Mouse (Mus musculus): ENCODE results near the gene Slc9b1. TPM values are rescaled to one million over a fixed set of nuclear protein-coding genes. Genes with fewer than 3 reads are reported as not detected.

The Slc9b1 gene
- polyA plus RNA-seq, 1 experiment from 2014 or later = 0.19 TPM

GRCm38 (mm10) chr3:135324354-135324753, 23.5 kb upstream of the Slc9b1 start:
- no peak for ATAC-seq (ENCODE audit: insufficient number of reproducible peaks, insufficient read depth, low FRiP score, low TSS enrichment)
- H3K9me3 ChIP-seq = no peaks in the 10 kb centered on the region
- H3K9ac ChIP-seq = no peak overlapping the region
- H3K36me3 ChIP-seq = no peaks in the 10 kb centered on the region
- H3K4me1 ChIP-seq = no peaks in the 10 kb centered on the region
- WGBS = 62% methylated on average over 6 of the region's 6 CpGs
- no peak overlapping the region for H3K4me2 ChIP-seq (replicated peaks)
- H3K27me3 ChIP-seq = no peaks in the 10 kb centered on the region
- no peak overlapping the region for H3K27ac ChIP-seq
- H3K4me3 ChIP-seq = no peak overlapping the region

GRCm38 (mm10) chr3:135327176-135327575, 20.7 kb upstream of the Slc9b1 start:
- ATAC-seq (ENCODE audit: insufficient number of reproducible peaks, insufficient read depth, low FRiP score, low TSS enrichment) = no peak
- WGBS = 64% methylated on average over 6 of the region's 6 CpGs
- no peak overlapping the region for H3K4me3 ChIP-seq
- H3K36me3 ChIP-seq = no peaks in the 10 kb centered on the region
- H3K9me3 ChIP-seq = no peaks in the 10 kb centered on the region
- no peak overlapping the region for H3K9ac ChIP-seq
- no peaks in the 10 kb centered on the region for H3K27me3 ChIP-seq
- no peak overlapping the region for H3K4me2 ChIP-seq (replicated peaks)
- H3K27ac ChIP-seq = no peak overlapping the region
- no peaks in the 10 kb centered on the region for H3K4me1 ChIP-seq

- Histone ChIP-seq H3K4me2 (replicated peaks) (no peak overlapping the region), H3K27ac (no peak overlapping the region), H3K4me1 (no peaks in the 10 kb centered on the region), H3K4me3 (no peak overlapping the region), H3K9me3 (no peaks in the 10 kb centered on the region), H3K36me3 (no peaks in the 10 kb centered on the region), H3K9ac (no peak overlapping the region), H3K27me3 (no peaks in the 10 kb centered on the region)
- 57% methylated on average over 2 of the region's 2 CpGs for WGBS
- no peak for ATAC-seq (ENCODE audit: insufficient number of reproducible peaks, insufficient read depth, low FRiP score, low TSS enrichment)
These were observed 20.2 kb upstream of the Slc9b1 start for GRCm38 (mm10) chr3:135327601-135328000.

- no peaks in the 10 kb centered on the region for H3K27me3 ChIP-seq
- no peak overlapping the region for H3K4me2 ChIP-seq (replicated peaks)
- H3K36me3 ChIP-seq = no peaks in the 10 kb centered on the region
- no peaks in the 10 kb centered on the region for H3K4me1 ChIP-seq
- no peak overlapping the region for H3K9ac ChIP-seq
- no peaks in the 10 kb centered on the region for H3K9me3 ChIP-seq
- H3K27ac ChIP-seq = no peak overlapping the region
- no peak overlapping the region for H3K4me3 ChIP-seq
- no peak for ATAC-seq (ENCODE audit: insufficient number of reproducible peaks, insufficient read depth, low FRiP score, low TSS enrichment)
- WGBS = 49% methylated on average over 3 of the region's 3 CpGs
These were observed 19.3 kb upstream of the Slc9b1 start for GRCm38 (mm10) chr3:135328560-135328959.

- Histone ChIP-seq H3K27ac (no peak overlapping the region), H3K36me3 (no peaks in the 10 kb centered on the region), H3K9me3 (no peaks in the 10 kb centered on the region), H3K4me1 (no peaks in the 10 kb centered on the region), H3K4me3 (no peak overlapping the region), H3K4me2 (replicated peaks) (no peak overlapping the region), H3K27me3 (no peaks in the 10 kb centered on the region), H3K9ac (no peak overlapping the region)
- ATAC-seq (ENCODE audit: insufficient number of reproducible peaks, insufficient read depth, low FRiP score, low TSS enrichment) = no peak
These were observed 15.1 kb upstream of the Slc9b1 start for GRCm38 (mm10) chr3:135332691-135333090.

- Histone ChIP-seq H3K4me3 (no peak overlapping the region), H3K4me2 (replicated peaks) (no peak overlapping the region), H3K9ac (no peak overlapping the region), H3K4me1 (no peaks in the 10 kb centered on the region), H3K9me3 (no peaks in the 10 kb centered on the region), H3K27ac (no peak overlapping the region), H3K27me3 (no peaks in the 10 kb centered on the region), H3K36me3 (no peaks in the 10 kb centered on the region)
- ATAC-seq (ENCODE audit: insufficient number of reproducible peaks, insufficient read depth, low FRiP score, low TSS enrichment) = no peak
- 49% methylated on average over 4 of the region's 4 CpGs for WGBS
These were observed 14.1 kb upstream of the Slc9b1 start for GRCm38 (mm10) chr3:135333763-135334162.

- H3K4me2 ChIP-seq (replicated peaks) = no peak overlapping the region
- no peak overlapping the region for H3K27ac ChIP-seq
- H3K27me3 ChIP-seq = no peaks in the 10 kb centered on the region
- no peak overlapping the region for H3K4me3 ChIP-seq
- H3K36me3 ChIP-seq = no peaks in the 10 kb centered on the region
- H3K9me3 ChIP-seq = no peaks in the 10 kb centered on the region
- H3K4me1 ChIP-seq = no peaks in the 10 kb centered on the region
- H3K9ac ChIP-seq = no peak overlapping the region
- ATAC-seq (ENCODE audit: insufficient number of reproducible peaks, insufficient read depth, low FRiP score, low TSS enrichment) = no peak
These were observed 1.2 kb downstream of the Slc9b1 start for GRCm38 (mm10) chr3:135349022-135349421.

GRCm38 (mm10) chr3:135351857-135352256, 4.0 kb downstream of the Slc9b1 start:
- WGBS = 93% methylated on average over 3 of the region's 3 CpGs
- no peak for ATAC-seq (ENCODE audit: insufficient number of reproducible peaks, insufficient read depth, low FRiP score, low TSS enrichment)
- H3K27me3 ChIP-seq = no peaks in the 10 kb centered on the region
- H3K4me1 ChIP-seq = no peaks in the 10 kb centered on the region
- no peaks in the 10 kb centered on the region for H3K9me3 ChIP-seq
- H3K9ac ChIP-seq = no peak overlapping the region
- H3K4me3 ChIP-seq = no peak overlapping the region
- no peak overlapping the region for H3K4me2 ChIP-seq (replicated peaks)
- no peaks in the 10 kb centered on the region for H3K36me3 ChIP-seq
- no peak overlapping the region for H3K27ac ChIP-seq

GRCm38 (mm10) chr3:135357394-135357793, 9.6 kb downstream of the Slc9b1 start:
- Histone ChIP-seq H3K9me3 (no peaks in the 10 kb centered on the region), H3K36me3 (no peaks in the 10 kb centered on the region), H3K27ac (no peak overlapping the region), H3K9ac (no peak overlapping the region), H3K4me2 (replicated peaks) (no peak overlapping the region), H3K4me3 (no peak overlapping the region), H3K27me3 (no peaks in the 10 kb centered on the region), H3K4me1 (no peaks in the 10 kb centered on the region)
- ATAC-seq (ENCODE audit: insufficient number of reproducible peaks, insufficient read depth, low FRiP score, low TSS enrichment) = no peak
- WGBS = 91% methylated on average over 4 of the region's 4 CpGs

- no peaks in the 10 kb centered on the region for H3K27me3 ChIP-seq
- no peak overlapping the region for H3K4me2 ChIP-seq (replicated peaks)
- no peak overlapping the region for H3K4me3 ChIP-seq
- WGBS = 75% methylated on average over 3 of the region's 3 CpGs
- H3K4me1 ChIP-seq = no peaks in the 10 kb centered on the region
- ATAC-seq (ENCODE audit: insufficient number of reproducible peaks, insufficient read depth, low FRiP score, low TSS enrichment) = no peak
- no peak overlapping the region for H3K9ac ChIP-seq
- H3K9me3 ChIP-seq = no peaks in the 10 kb centered on the region
- no peak overlapping the region for H3K27ac ChIP-seq
- H3K36me3 ChIP-seq = no peaks in the 10 kb centered on the region
These were observed 28.0 kb downstream of the Slc9b1 start for GRCm38 (mm10) chr3:135375836-135376235.

- no peaks in the 10 kb centered on the region for H3K4me1 ChIP-seq
- no peaks in the 10 kb centered on the region for H3K9me3 ChIP-seq
- no peak overlapping the region for H3K9ac ChIP-seq
- no peak overlapping the region for H3K4me2 ChIP-seq (replicated peaks)
- no peak for ATAC-seq (ENCODE audit: insufficient number of reproducible peaks, insufficient read depth, low FRiP score, low TSS enrichment)
- H3K27me3 ChIP-seq = no peaks in the 10 kb centered on the region
- H3K4me3 ChIP-seq = no peak overlapping the region
- WGBS = 81% methylated on average over 10 of the region's 10 CpGs
- H3K36me3 ChIP-seq = no peaks in the 10 kb centered on the region
- H3K27ac ChIP-seq = no peak overlapping the region
These were observed 29.6 kb downstream of the Slc9b1 start for GRCm38 (mm10) chr3:135377445-135377844.

- Histone ChIP-seq H3K9ac (no peak overlapping the region), H3K9me3 (no peaks in the 10 kb centered on the region), H3K4me2 (replicated peaks) (no peak overlapping the region), H3K4me3 (no peak overlapping the region), H3K36me3 (no peaks in the 10 kb centered on the region), H3K27ac (no peak overlapping the region), H3K27me3 (no peaks in the 10 kb centered on the region), H3K4me1 (no peaks in the 10 kb centered on the region)
- WGBS = 86% methylated on average over 4 of the region's 4 CpGs
- ATAC-seq (ENCODE audit: insufficient number of reproducible peaks, insufficient read depth, low FRiP score, low TSS enrichment) = no peak
These were observed 32.0 kb downstream of the Slc9b1 start for GRCm38 (mm10) chr3:135379868-135380267.

- no peak overlapping the region for H3K9ac ChIP-seq
- H3K4me3 ChIP-seq = no peak overlapping the region
- no peak for ATAC-seq (ENCODE audit: insufficient number of reproducible peaks, insufficient read depth, low FRiP score, low TSS enrichment)
- no peak overlapping the region for H3K4me2 ChIP-seq (replicated peaks)
- H3K4me1 ChIP-seq = no peaks in the 10 kb centered on the region
- H3K27me3 ChIP-seq = no peaks in the 10 kb centered on the region
- no peaks in the 10 kb centered on the region for H3K9me3 ChIP-seq
- 78% methylated on average over 6 of the region's 6 CpGs for WGBS
- H3K36me3 ChIP-seq = no peaks in the 10 kb centered on the region
- H3K27ac ChIP-seq = no peak overlapping the region
These were observed 45.4 kb downstream of the Slc9b1 start for GRCm38 (mm10) chr3:135393186-135393585.

All from embryonic facial prominence, embryonic 12.5 days (tissue).